Comparison of ENCODE assay signal across 10 mouse cellular contexts in the genomic region with DNA sequence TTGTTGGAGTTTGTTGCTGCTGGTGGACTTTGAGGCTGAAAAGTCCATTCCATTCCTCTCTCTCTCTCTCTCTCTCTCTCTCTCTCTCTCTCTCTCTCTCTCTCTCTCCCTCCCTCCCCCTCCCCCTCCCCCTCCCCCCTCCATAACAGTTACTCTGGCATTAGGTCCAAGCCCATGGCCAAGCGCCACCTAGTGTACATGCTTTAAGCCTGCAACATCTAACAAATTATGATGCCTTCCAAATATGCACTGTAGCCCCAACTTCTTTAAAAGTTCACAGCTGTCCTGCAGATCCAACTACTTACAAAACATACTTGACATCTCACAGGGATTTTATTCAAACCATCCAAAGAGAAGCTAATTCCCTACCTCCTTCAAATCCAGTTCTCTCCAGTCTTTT. TPM values are rescaled to one million over a fixed set of nuclear protein-coding genes. Genes with fewer than 3 reads are reported as not detected.
A peak's percentile ranks its signal among the peaks of the same experiment; 100 is the strongest.
DNase-seq lines count a peak whose midpoint lies in the region; ATAC-seq lines count a peak whose summit lies in the region.
"Had no signal": no experiment of that assay in that cellular context is flagged by ENCODE, and none has a peak within 500 bp of the region (broad histone marks: within the 10 kb centered on the region; RNA-seq: fewer than 3 reads in every experiment).

No protein-coding gene starts in this region.

- no peak for ATAC-seq in kidney, embryonic 14.5 days (ENCODE audit: low FRiP score, low TSS enrichment)

- no peak overlapping the region for H3K4me3 ChIP-seq in kidney, embryonic 14.5 days (ENCODE audit: low read length)
- H3K4me3 ChIP-seq: lung, embryonic 15.5 days; stomach, embryonic 15.5 days had no signal

- peaks cover 11% of the 10 kb centered on the region for H3K4me1 ChIP-seq in kidney, embryonic 14.5 days (ENCODE audit: control insufficient read depth, insufficient read depth, low read length)

- peak; percentile 39 for DNase-seq in adrenal gland, postnatal 25 days
- DNase-seq in adrenal gland, postnatal 10 days, result no peak
- DNase-seq in kidney, postnatal 25 days, result peak; percentile 48 to 55
- peak; percentile 60 for DNase-seq in NIH3T3 (ENCODE audit: low read depth)
- DNase-seq in lung, postnatal 25 days (ENCODE audit: low spot score), result peak; percentile 28
- DNase-seq in urinary bladder, adult 18-20 months (ENCODE audit: low spot score in 2 of 2), result no peak
- no peak for DNase-seq in layer of hippocampus, adult 8-10 months (ENCODE audit: low spot score in 2 of 2)

- 54% methylated on average over 1 of the region's 1 CpGs for WGBS in kidney, embryonic 14.5 days

- no peak overlapping the region for H3K27ac ChIP-seq in kidney, embryonic 14.5 days (ENCODE audit: low read depth, low read length)
- H3K27ac ChIP-seq: lung, embryonic 15.5 days; stomach, embryonic 15.5 days had no signal

- H3K4me2 ChIP-seq in kidney, embryonic 14.5 days (replicated peaks; ENCODE audit: low read depth, low read length), result no peak overlapping the region
- H3K4me2 ChIP-seq: lung, embryonic 15.5 days; stomach, embryonic 15.5 days had no signal

- peaks cover 7% of the 10 kb centered on the region; the same call in 1 of the 2 replicates for H3K36me3 ChIP-seq in kidney, embryonic 14.5 days (ENCODE audit: control insufficient read depth, insufficient read depth, low read length)
- H3K36me3 ChIP-seq: lung, embryonic 15.5 days had no signal

- no peaks in the 10 kb centered on the region for H3K27me3 ChIP-seq in kidney, embryonic 14.5 days (ENCODE audit: control insufficient read depth, insufficient read depth, low read length)
- H3K27me3 ChIP-seq: lung, embryonic 15.5 days; stomach, embryonic 15.5 days had no signal

- no peak overlapping the region for H3K9ac ChIP-seq in kidney, embryonic 14.5 days (ENCODE audit: low read depth, low read length)
- H3K9ac ChIP-seq: lung, embryonic 15.5 days; stomach, embryonic 15.5 days had no signal

- H3K9me3 ChIP-seq in kidney, embryonic 14.5 days (ENCODE audit: control insufficient read depth, low read length), result no peaks in the 10 kb centered on the region
- H3K9me3 ChIP-seq: lung, embryonic 15.5 days; stomach, embryonic 15.5 days had no signal

RNA-seq across cellular contexts. Expression of a gene that starts 14.1 kb away (rescaled TPM):
- 9.1 and 10.0 TPM in 2 replicates for total RNA-seq in adrenal gland, postnatal 25 days (2021)
- 10 to 100 TPM; 20.6 to 23.0 TPM for total RNA-seq in adrenal gland, postnatal 10 days (2021)
- 16.6 and 19.3 TPM in 2 replicates for polyA plus RNA-seq in kidney, embryonic 14.5 days (2014; fragmentation: Nextera tagmentation; extraction: Ambion mirVana)
- total RNA-seq in layer of hippocampus, adult 8-10 months (2022), result 10 to 100 TPM; 57.8 to 68.3 (median 62.2) TPM

Comparison
In these comparisons a context has a peak if more than half of its experiments do, and no peak if none do; other contexts are left out.
1. DNase-seq: peak in adrenal gland, postnatal 25 days (single experiment), kidney, postnatal 25 days (2 of 2), NIH3T3 (single experiment) and lung, postnatal 25 days (single experiment); none in adrenal gland, postnatal 10 days (single experiment), urinary bladder, adult 18-20 months (0 of 2) and layer of hippocampus, adult 8-10 months (0 of 2).